Mouse (Mus musculus) cerebellum, adult 2 months (tissue): ENCODE data around the gene Trim8.

Experiments
- CTCF ChIP-seq: fragments of 200-500 bp; IDR thresholded peaks from 2 replicates; pipeline ENCODE4 v1.5.1; 2011; ENCODE audit warnings: low read depth, mild to moderate bottlenecking, control low read depth, low read length, moderate library complexity, borderline replicate concordance; ENCODE audit not compliant: insufficient read depth
- POLR2A ChIP-seq: fragments of 200-500 bp; IDR thresholded peaks from 2 replicates; pipeline ENCODE4 v1.6.1; 2011; ENCODE audit warnings: low read length, control low read depth, borderline replicate concordance; ENCODE audit not compliant: insufficient read depth

DNA sequence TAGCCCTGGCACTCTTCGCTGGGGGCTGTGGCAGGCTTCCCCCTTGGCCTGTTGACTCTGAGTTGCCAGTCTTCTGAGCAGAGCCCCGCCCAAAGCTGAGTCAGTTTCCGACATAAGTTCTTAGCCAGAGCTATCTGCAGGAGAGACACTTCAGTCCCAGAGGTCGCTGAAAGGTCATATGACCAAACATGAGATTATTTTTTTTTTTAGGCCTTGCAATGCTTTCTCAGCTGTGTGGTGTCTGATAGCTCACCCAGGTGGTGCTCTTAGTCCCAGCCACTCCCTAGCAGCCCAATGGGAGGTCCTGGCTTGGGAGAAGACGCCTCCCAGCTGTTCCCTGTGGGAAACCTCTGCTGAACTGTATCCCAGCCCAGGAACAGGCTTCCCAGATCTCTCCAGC, 22.7 kb upstream of the Trim8 start:
- TF ChIP-seq CTCF (no peak), POLR2A (no peak)
